Mouse (Mus musculus) brain, embryonic 14.5 days (tissue): ENCODE data around the gene Fgfr4.

Source experiments
- CTCF ChIP-seq: fragments of 200-500 bp; IDR thresholded peaks from 2 replicates; pipeline ENCODE4 v1.5.1; 2012; ENCODE audit warnings: inconsistent platforms, mild to moderate bottlenecking, moderate library complexity, borderline replicate concordance; ENCODE audit not compliant: insufficient read depth, insufficient read length; ENCODE audit errors: extremely low read depth
- POLR2A ChIP-seq: fragments of 200-500 bp; IDR thresholded peaks from 2 replicates; pipeline ENCODE4 v1.6.1; 2012; ENCODE audit warnings: mild to moderate bottlenecking, inconsistent platforms, borderline replicate concordance; ENCODE audit not compliant: poor library complexity, insufficient read depth, insufficient read length, severe bottlenecking; ENCODE audit errors: extremely low read depth

DNA sequence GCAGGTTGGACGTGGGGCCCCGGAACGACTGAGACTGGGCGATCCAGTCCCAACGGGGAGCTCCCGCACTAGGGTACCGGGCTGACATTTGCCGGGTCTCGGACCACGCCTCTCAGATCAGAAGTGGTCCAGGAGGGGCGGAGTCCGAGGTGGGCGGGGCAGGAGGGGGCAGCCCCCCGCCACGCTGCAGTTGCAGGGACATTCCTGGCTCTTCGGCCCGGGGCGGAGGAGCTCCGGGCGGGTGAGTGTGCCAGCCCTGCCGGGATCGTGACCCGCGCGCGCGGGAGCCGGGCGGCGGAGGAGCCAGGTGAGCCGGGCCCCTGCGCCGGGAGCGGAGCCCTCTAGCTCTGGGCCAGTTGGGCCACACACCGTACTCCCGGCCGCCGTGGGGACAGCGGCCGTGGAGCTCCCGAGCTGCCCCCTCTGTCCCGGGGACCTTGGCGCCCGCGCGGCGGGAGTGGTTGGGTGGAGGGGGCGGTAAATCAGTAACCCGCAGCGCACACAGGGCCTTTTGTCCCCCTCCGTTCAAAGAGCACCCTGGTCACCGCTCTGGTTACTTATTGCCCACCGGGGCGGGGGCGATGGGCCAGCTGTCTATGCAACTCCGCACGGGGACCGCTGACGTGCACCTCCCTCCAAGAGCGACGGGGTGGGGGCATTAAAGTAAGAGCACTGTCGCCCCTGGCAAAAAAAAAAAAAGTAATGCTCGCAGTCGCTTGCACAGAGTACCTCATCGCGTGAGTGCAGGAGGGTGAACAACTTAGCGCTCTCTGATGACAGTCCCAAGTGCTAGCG is at the start of gene Fgfr4:
- TF ChIP-seq CTCF (no peak), POLR2A (no peak)
